Mouse (Mus musculus): ENCODE measurements around the gene Cdca8. TPM values are rescaled to one million over a fixed set of nuclear protein-coding genes. Genes with fewer than 3 reads are reported as not detected.

The Cdca8 gene
- total and polyA plus RNA-seq, 3 experiments: 106 to 141 (median 129) TPM

DNA sequence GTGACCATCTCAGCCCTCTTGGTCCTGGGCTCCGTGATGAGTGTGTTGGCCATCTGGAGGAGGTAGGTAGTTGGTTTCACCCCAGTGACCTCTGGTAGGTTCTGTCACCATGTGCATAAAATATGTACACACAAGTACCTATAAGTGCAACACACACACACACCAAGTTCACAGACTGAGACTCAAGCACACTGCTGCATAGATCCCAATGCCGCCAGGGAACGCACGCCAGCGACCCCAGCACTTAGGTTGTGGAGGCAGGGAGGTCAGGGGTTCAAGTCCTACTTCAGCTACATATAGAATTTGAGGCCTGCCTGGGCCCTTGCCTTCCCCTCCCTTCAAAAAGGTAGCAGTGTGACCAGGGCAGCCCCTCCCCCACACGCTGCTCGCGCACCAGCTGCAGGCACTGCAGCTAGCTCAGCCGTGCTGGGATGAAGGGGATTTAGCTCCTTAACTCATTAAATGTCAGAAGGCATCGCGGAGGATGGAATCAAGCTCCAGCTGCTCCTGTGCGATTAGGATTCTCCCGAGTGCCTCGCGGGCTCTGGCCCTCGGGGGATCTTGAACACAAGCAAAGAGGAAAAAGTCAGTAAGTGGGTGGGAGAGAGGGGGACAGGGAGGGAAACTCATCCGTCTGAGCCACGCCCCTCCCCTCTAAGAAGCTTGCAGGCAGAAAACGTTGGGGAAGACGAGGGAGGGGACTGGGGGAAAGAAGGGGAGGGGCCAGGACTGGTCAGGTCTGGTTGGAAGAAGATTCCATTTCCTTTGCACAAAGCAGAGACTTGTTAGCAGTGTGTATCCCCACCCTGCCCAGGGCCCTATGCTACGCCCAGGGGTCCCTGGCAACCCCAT is 32.9 kb downstream of the Cdca8 start:
- no peak for TF ChIP-seq GATA2 (IDR thresholded peaks at IDR 0.05; ENCODE audit: borderline replicate concordance, low read depth, low read length)
- no peak for TF ChIP-seq GATA1 (IDR thresholded peaks at IDR 0.05; ENCODE audit: borderline replicate concordance, low read length)
- no peak for TF ChIP-seq POLR2AphosphoS5 (IDR thresholded peaks at IDR 0.05; ENCODE audit: insufficient replicate concordance, low read depth, low read length)
- no peak for TF ChIP-seq CTCF (IDR thresholded peaks at IDR 0.05; ENCODE audit: low read depth, low read length)
- no peak for TF ChIP-seq TAL1 (conservative IDR thresholded peaks at IDR 0.05; ENCODE audit: low read depth, low read length)
- H3K9me3 ChIP-seq (replicated peaks): peaks cover 2% of the 10 kb centered on the region; the same call in 1 of the 2 replicates
- ATAC-seq (ENCODE audit: extremely low read depth, insufficient number of reproducible peaks, low FRiP score, poor library complexity, severe bottlenecking) (no peak), DNase-seq (ENCODE audit: low spot score) (no peak)
- no peaks in the 10 kb centered on the region for H3K36me3 ChIP-seq (replicated peaks)
- peaks cover 8% of the 10 kb centered on the region for H3K4me1 ChIP-seq (ENCODE audit: insufficient read depth, low read depth, low read length)
- H3K27me3 ChIP-seq (ENCODE audit: insufficient read depth, low read length): peaks cover 26% of the 10 kb centered on the region
- H3K4me3 ChIP-seq (ENCODE audit: low read depth, low read length): no peak overlapping the region

DNA sequence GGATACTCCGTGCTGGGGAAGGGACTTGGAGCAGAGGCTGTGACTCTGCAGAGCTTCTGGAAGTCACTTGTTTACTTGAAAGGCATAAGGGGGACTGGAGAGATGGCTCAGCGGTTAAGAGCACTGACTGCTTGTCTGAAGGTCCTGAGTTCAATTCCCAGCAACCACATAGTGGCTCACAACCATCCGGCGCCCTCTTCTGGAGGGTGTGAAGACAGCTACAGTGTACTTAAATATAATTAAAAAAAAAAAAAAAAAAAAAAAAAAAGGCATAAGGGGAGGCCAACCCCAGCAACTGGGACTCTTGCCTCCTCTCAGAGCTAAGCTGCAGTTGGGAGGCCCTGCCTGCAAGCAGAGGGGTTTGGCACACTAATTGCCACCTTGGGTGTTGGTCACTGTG is 33.7 kb downstream of the Cdca8 start:
- TF ChIP-seq CTCF (IDR thresholded peaks at IDR 0.05; ENCODE audit: low read depth, low read length) (no peak), TAL1 (conservative IDR thresholded peaks at IDR 0.05; ENCODE audit: low read depth, low read length) (no peak), POLR2AphosphoS5 (IDR thresholded peaks at IDR 0.05; ENCODE audit: insufficient replicate concordance, low read depth, low read length) (no peak)
- DNase-seq (ENCODE audit: low spot score) (no peak), ATAC-seq (ENCODE audit: extremely low read depth, insufficient number of reproducible peaks, low FRiP score, poor library complexity, severe bottlenecking) (no peak)
- Histone ChIP-seq H3K36me3 (replicated peaks) (no peaks in the 10 kb centered on the region), H3K27me3 (ENCODE audit: insufficient read depth, low read length) (peaks cover 26% of the 10 kb centered on the region), H3K4me3 (ENCODE audit: low read depth, low read length) (no peak overlapping the region), H3K9me3 (replicated peaks) (peaks cover 2% of the 10 kb centered on the region; the same call in 1 of the 2 replicates), H3K4me1 (ENCODE audit: insufficient read depth, low read depth, low read length) (peaks cover 8% of the 10 kb centered on the region)

GRCm38 (mm10) chr4:124899906-124900305 is 39.2 kb downstream of the Cdca8 start:
- Histone ChIP-seq H3K9me3 (replicated peaks) (no peaks in the 10 kb centered on the region), H3K4me3 (ENCODE audit: low read depth, low read length) (no peak overlapping the region), H3K4me1 (ENCODE audit: insufficient read depth, low read depth, low read length) (peaks cover 3% of the 10 kb centered on the region), H3K27me3 (ENCODE audit: insufficient read depth, low read length) (peaks cover 25% of the 10 kb centered on the region), H3K36me3 (replicated peaks) (no peaks in the 10 kb centered on the region)
- ATAC-seq (ENCODE audit: extremely low read depth, insufficient number of reproducible peaks, low FRiP score, poor library complexity, severe bottlenecking): no peak
- DNase-seq (ENCODE audit: low spot score): no peak
- TF ChIP-seq POLR2AphosphoS5 (IDR thresholded peaks at IDR 0.05; ENCODE audit: insufficient replicate concordance, low read depth, low read length) (no peak), GATA2 (IDR thresholded peaks at IDR 0.05; ENCODE audit: borderline replicate concordance, low read depth, low read length) (no peak), GATA1 (IDR thresholded peaks at IDR 0.05; ENCODE audit: borderline replicate concordance, low read length) (no peak), TAL1 (conservative IDR thresholded peaks at IDR 0.05; ENCODE audit: low read depth, low read length) (no peak), CTCF (IDR thresholded peaks at IDR 0.05; ENCODE audit: low read depth, low read length) (no peak)

- Histone ChIP-seq H3K9me3 (replicated peaks) (no peaks in the 10 kb centered on the region), H3K27me3 (ENCODE audit: insufficient read depth, low read length) (peaks cover 20% of the 10 kb centered on the region), H3K4me1 (ENCODE audit: insufficient read depth, low read depth, low read length) (peaks cover 3% of the 10 kb centered on the region), H3K4me3 (ENCODE audit: low read depth, low read length) (no peak overlapping the region), H3K36me3 (replicated peaks) (no peaks in the 10 kb centered on the region)
- ATAC-seq (ENCODE audit: extremely low read depth, insufficient number of reproducible peaks, low FRiP score, poor library complexity, severe bottlenecking) (no peak), DNase-seq (ENCODE audit: low spot score) (no peak)
- no peak for TF ChIP-seq POLR2AphosphoS5 (IDR thresholded peaks at IDR 0.05; ENCODE audit: insufficient replicate concordance, low read depth, low read length)
- TF ChIP-seq GATA2 (IDR thresholded peaks at IDR 0.05; ENCODE audit: borderline replicate concordance, low read depth, low read length): no peak
- TF ChIP-seq CTCF (IDR thresholded peaks at IDR 0.05; ENCODE audit: low read depth, low read length): no peak
- TF ChIP-seq TAL1 (conservative IDR thresholded peaks at IDR 0.05; ENCODE audit: low read depth, low read length): no peak
Measured at GRCm38 (mm10) chr4:124898428-124898827, 40.7 kb downstream of the Cdca8 start.

- Histone ChIP-seq H3K36me3 (replicated peaks) (no peaks in the 10 kb centered on the region), H3K27me3 (ENCODE audit: insufficient read depth, low read length) (peaks cover 18% of the 10 kb centered on the region), H3K9me3 (replicated peaks) (no peaks in the 10 kb centered on the region), H3K4me3 (ENCODE audit: low read depth, low read length) (no peak overlapping the region), H3K4me1 (ENCODE audit: insufficient read depth, low read depth, low read length) (peaks cover 2% of the 10 kb centered on the region)
- no peak for DNase-seq (ENCODE audit: low spot score)
- TF ChIP-seq TAL1 (conservative IDR thresholded peaks at IDR 0.05; ENCODE audit: low read depth, low read length) (no peak), POLR2AphosphoS5 (IDR thresholded peaks at IDR 0.05; ENCODE audit: insufficient replicate concordance, low read depth, low read length) (no peak), GATA2 (IDR thresholded peaks at IDR 0.05; ENCODE audit: borderline replicate concordance, low read depth, low read length) (no peak), GATA1 (IDR thresholded peaks at IDR 0.05; ENCODE audit: borderline replicate concordance, low read length) (no peak), CTCF (IDR thresholded peaks at IDR 0.05; ENCODE audit: low read depth, low read length) (no peak)
- ATAC-seq (ENCODE audit: extremely low read depth, insufficient number of reproducible peaks, low FRiP score, poor library complexity, severe bottlenecking): no peak
Measured at GRCm38 (mm10) chr4:124894508-124895428, 44.3 kb downstream of the Cdca8 start.

- Histone ChIP-seq H3K4me1 (ENCODE audit: insufficient read depth, low read depth, low read length) (no peaks in the 10 kb centered on the region), H3K36me3 (replicated peaks) (no peaks in the 10 kb centered on the region), H3K9me3 (replicated peaks) (no peaks in the 10 kb centered on the region), H3K27me3 (ENCODE audit: insufficient read depth, low read length) (peaks cover 15% of the 10 kb centered on the region), H3K4me3 (ENCODE audit: low read depth, low read length) (no peak overlapping the region)
- no peak for DNase-seq (ENCODE audit: low spot score)
- no peak for ATAC-seq (ENCODE audit: extremely low read depth, insufficient number of reproducible peaks, low FRiP score, poor library complexity, severe bottlenecking)
- TF ChIP-seq TAL1 (conservative IDR thresholded peaks at IDR 0.05; ENCODE audit: low read depth, low read length): no peak
- no peak for TF ChIP-seq POLR2AphosphoS5 (IDR thresholded peaks at IDR 0.05; ENCODE audit: insufficient replicate concordance, low read depth, low read length)
- TF ChIP-seq CTCF (IDR thresholded peaks at IDR 0.05; ENCODE audit: low read depth, low read length): no peak
- no peak for TF ChIP-seq GATA1 (IDR thresholded peaks at IDR 0.05; ENCODE audit: borderline replicate concordance, low read length)
- no peak for TF ChIP-seq GATA2 (IDR thresholded peaks at IDR 0.05; ENCODE audit: borderline replicate concordance, low read depth, low read length)
Measured at GRCm38 (mm10) chr4:124893769-124894168, 45.3 kb downstream of the Cdca8 start.

Data from G1E (cell line).